Mouse (Mus musculus): Measurements from ENCODE around the gene Gm20388. TPM values are rescaled to one million over a fixed set of nuclear protein-coding genes. Genes with fewer than 3 reads are reported as not detected.

The Gm20388 gene
- total RNA-seq, 2 experiments from 2014 or later = 10.7 TPM; not detected in 1

DNA sequence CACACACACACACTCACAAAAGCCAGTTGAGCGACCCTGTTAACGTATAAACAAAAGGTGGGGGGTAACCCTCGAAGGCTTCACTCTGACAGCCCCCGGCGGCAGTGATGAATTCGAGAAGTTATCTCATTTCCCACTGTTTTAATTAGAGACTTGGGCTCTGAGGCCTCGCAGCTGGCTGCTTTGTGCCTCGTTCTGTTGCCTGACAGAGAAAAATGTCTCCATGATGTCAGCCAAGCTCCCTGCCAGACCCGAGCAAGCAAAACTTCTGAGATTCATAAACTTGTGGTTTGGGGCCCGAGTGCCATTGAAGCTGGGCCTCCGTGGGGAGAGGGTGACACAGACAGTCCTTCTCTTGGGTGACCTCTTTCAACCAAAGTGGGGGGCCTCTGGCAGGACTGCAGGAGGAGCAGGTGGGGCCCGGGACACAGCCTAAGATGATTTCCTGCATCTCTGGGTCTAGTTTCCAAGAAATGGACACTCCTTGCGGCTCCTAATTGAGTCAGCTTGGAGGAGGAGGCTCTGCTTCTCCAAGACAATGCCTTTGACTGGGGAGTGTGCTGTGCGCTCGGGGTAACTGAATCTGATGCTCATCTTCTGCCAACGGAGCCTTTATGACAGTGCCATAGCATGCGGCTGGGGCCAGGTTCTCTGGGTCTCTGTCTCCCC lies 1092.4 kb downstream of the Gm20388 start:
- DNase-seq (ENCODE audit: low spot score in 2 of 2) = no peak

GRCm38 (mm10) chr8:121003639-121004038 lies 1093.0 kb downstream of the Gm20388 start:
- DNase-seq (ENCODE audit: low spot score in 2 of 2) = no peak

GRCm38 (mm10) chr8:121013318-121013717 lies 1102.7 kb downstream of the Gm20388 start:
- DNase-seq (ENCODE audit: low spot score in 2 of 2) = no peak

GRCm38 (mm10) chr8:121016621-121017020 lies 1106.0 kb downstream of the Gm20388 start:
- DNase-seq (ENCODE audit: low spot score in 2 of 2) = peak; percentile 34 to 68

DNA sequence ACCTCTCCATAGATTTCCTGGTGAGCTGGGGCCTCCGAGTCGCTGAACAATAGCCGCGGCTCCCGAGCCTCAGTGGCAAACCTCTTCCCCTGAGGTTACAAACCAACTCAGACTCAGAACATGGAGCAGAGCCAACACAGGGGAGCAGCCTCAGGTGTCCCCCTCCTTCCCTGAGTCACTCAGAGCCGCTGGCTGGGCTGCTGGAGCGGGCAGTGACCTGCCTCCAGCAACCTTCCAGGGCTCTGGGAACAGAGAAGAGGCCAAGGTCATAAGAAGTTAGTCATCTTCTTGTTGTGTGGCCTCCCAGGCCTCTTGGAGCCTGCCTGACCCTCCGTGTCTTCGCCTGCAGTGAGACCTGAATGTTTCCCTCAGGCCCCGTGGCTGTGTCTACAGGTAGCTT lies 1107.6 kb downstream of the Gm20388 start:
- DNase-seq (ENCODE audit: low spot score in 2 of 2) = no peak

GRCm38 (mm10) chr8:121021488-121021887 lies 1110.8 kb downstream of the Gm20388 start:
- no peak for DNase-seq (ENCODE audit: low spot score in 2 of 2)

DNA sequence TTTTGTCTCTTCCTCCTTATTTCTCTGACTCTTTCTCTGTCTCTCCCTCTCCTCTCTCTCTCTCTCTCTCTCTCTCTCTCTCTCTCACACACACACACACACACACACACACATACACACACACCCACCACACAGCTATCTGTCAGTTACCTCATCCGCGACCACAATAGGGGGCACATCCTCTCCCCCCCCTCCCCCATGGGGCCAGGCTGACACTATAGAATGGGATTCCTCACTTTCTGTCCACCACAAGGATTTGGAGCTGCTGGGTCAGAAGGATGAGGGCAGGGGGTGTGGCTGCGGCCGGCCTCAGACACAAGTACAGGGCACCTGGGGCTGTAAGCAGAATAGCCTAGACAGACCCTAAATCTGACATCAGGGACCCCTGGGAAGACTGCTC lies 1112.4 kb downstream of the Gm20388 start:
- DNase-seq (ENCODE audit: low spot score in 2 of 2) = no peak

DNA sequence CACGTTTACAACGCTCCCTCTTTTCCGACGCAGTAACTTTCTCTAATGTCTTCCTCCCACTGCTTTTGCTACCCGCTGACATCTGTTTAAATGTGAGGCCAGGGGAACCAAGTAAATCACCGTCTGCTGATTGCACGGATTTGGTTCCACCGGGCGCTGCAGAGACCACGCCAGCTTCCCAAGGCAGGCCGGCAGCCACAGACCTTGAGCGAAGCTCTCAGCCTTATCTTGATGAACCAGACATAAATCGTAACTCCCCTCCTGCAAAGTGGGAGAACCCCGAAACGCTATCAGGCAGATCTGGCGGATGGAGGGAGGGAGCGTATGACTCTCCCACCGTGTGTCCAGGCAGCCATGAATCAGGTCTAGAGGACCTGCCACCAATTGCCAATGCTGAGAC lies 1113.1 kb downstream of the Gm20388 start:
- no peak for DNase-seq (ENCODE audit: low spot score in 2 of 2)

GRCm38 (mm10) chr8:121025486-121025885 lies 1114.8 kb downstream of the Gm20388 start:
- no peak for DNase-seq (ENCODE audit: low spot score in 2 of 2)

DNA sequence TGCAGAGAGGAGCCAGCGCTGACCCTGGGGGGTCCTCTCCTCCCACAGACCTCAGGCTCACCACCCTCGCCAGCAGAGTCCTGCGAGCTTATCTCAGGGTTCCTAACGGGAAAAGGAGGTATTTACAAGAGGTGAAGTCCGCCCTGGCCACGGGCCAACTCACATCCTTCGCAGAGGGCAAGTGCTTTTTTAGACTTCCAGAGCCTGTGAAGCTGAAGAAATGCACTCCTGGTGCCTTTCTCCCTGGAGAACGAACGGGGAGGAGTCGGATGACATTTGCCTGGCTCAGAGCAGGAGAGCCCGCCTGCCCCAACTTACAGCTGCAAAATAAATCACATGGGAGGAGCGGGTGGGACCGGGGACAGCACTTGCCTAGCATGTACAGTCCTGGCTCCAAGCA lies 1117.1 kb downstream of the Gm20388 start:
- no peak for DNase-seq (ENCODE audit: low spot score in 2 of 2)

DNA sequence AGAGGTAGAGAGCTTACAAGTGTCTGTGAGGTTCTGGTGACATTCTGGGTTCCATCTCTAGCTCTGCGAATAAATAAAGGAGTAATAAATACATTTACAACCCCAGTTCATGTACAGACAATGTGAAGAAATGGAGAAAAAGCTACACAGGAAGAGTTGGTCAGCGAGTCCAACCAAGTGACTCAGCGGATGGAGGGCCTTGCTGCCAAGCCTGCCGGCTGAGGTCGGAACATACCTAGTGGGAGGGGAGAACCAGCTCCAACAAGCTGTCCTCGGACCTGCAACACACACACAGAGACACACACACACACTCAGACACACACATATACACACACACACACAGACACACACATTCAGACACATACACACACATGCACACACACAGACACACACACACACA lies 1118.4 kb downstream of the Gm20388 start:
- DNase-seq (ENCODE audit: low spot score in 2 of 2) = no peak

- peak; percentile 22 to 32 for DNase-seq (ENCODE audit: low spot score in 2 of 2)
Observed at GRCm38 (mm10) chr8:121030496-121031040, 1119.9 kb downstream of the Gm20388 start.

GRCm38 (mm10) chr8:121033299-121034013 lies 1122.8 kb downstream of the Gm20388 start:
- no peak for DNase-seq (ENCODE audit: low spot score in 2 of 2)

GRCm38 (mm10) chr8:121035611-121036010 lies 1125.0 kb downstream of the Gm20388 start:
- DNase-seq (ENCODE audit: low spot score in 2 of 2) = no peak

DNA sequence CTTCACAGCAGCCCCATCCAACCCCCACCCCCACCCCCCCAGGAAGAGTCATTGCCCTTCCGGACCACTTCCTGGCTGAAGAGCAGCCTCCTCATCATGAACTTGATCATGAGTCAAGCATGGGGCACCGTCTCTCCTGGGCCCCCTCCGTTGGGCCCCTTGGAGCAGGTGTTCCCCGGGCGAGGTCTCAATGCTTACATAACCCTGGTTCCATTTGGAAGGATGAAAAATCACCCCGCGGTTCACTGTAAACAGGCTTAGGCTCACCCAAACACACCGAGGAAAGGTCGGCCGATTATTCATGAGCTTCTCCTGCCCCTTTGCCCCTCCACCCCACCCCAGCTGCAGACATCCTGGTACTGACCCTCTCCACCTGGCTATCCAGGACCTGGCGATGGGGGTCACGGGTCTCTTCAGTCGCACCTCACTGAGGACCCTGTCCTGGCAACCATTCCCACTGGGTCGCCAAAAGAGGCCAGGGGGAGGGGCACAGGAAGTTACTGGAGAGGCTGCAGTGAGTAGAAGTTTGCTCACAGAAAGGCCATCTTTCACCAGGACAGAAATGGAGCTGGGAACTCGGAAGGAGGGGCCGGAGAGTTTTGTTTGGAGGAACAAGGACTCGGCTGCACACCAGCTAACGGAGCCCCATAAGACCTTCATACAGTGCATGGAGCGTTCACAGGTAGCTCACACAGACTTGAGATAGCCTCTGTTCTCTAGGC lies 1133.2 kb downstream of the Gm20388 start:
- DNase-seq (ENCODE audit: low spot score in 2 of 2) = no peak

GRCm38 (mm10) chr8:121047441-121047840 lies 1136.8 kb downstream of the Gm20388 start:
- no peak for DNase-seq (ENCODE audit: low spot score in 2 of 2)

DNA sequence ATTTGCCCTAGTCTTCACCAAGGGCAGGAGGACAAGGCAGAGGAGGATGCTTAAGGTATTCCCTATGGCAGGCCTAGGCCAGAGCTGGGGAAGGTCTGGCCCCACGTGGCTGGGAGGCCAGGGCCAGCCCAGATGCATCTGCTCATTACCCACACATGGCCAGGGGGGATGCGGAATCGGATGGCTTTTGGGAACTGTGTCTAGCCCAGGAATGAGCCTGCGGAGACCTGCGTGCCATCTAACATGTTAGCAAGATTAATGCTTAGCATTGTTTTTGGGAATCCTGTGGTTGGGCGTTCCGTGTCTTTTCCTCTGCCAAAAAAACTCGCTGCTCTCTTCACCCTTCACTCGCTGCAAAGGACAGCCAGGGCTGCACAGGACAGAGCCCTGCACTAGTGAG lies 1147.4 kb downstream of the Gm20388 start:
- no peak for DNase-seq (ENCODE audit: low spot score in 2 of 2)

DNA sequence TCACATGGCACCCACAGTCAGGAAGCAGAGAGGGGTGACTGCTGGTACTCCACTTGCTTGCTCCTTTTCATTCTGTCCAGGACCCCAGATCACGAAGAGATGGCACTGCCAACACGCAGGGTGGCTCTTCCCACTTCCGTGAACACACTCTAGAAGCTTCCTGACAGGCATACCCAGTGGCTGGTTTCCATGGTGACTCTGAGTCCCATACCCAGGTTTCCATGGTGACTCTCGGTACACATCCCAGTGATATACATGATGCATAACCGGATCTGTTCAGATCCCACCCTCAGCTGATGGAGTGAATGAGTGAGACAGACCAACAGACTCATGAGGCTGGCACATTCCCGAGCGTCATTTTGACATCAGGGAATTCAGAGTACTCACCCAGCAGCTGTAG lies 1148.5 kb downstream of the Gm20388 start:
- peak; percentile 21 to 57 for DNase-seq (ENCODE audit: low spot score in 2 of 2)

DNA sequence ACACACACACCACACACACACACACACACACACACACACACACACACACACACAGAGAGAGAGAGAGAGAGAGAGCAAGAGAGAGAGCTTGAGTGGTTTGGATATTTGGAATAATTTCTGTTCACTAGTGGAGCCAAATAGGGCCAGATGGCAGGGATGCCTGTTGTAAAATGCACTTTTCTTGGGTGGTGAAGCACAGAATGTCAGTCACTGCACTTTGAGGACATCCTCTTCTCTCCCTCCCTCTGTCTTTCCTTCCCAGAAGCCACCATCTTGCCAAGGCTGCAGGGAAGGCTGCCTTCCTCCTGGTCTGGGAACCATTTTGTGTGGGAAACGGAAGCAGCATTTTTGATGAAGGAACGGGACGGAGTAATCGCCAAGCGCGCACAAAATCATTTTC lies 1151.9 kb downstream of the Gm20388 start:
- DNase-seq (ENCODE audit: low spot score in 2 of 2) = peak; percentile 22 to 72

- DNase-seq (ENCODE audit: low spot score in 2 of 2) = no peak
Observed at GRCm38 (mm10) chr8:121063649-121064048, 1153.0 kb downstream of the Gm20388 start.

GRCm38 (mm10) chr8:121071454-121071853 lies 1160.8 kb downstream of the Gm20388 start:
- no peak for DNase-seq (ENCODE audit: low spot score in 2 of 2)

Data from layer of hippocampus, adult 18-20 months (tissue).